Mouse (Mus musculus): ENCODE measurements around the gene Rab22a.
"Not testable (repeated sequence)": the region's sequence is repeated elsewhere in the genome, so short reads cannot be mapped to it uniquely, and the experiment has no call there.

Rab22a gene

GRCm38 (mm10) chr2:173659057-173659925 is at the start of gene Rab22a:
Gene Rab22a (plus strand): TSS chr2:173659760.
- DNase-seq = peak; percentile 97

- no peak for DNase-seq
Observed at GRCm38 (mm10) chr2:173615378-173616081, 44.0 kb upstream of the Rab22a start.

- no peak for DNase-seq
Observed at GRCm38 (mm10) chr2:173616156-173616555, 43.4 kb upstream of the Rab22a start.

- no peak for DNase-seq
Observed at GRCm38 (mm10) chr2:173619132-173619531, 40.4 kb upstream of the Rab22a start.

- DNase-seq = no peak
Observed at GRCm38 (mm10) chr2:173620645-173621044, 38.9 kb upstream of the Rab22a start.

- peak; percentile 33 for DNase-seq
Observed at GRCm38 (mm10) chr2:173622173-173622601, 37.4 kb upstream of the Rab22a start.

- DNase-seq = no peak
Observed at GRCm38 (mm10) chr2:173624667-173625066, 34.9 kb upstream of the Rab22a start.

- DNase-seq = no peak
Observed at GRCm38 (mm10) chr2:173625786-173626185, 33.8 kb upstream of the Rab22a start.

GRCm38 (mm10) chr2:173634106-173634505 is 25.5 kb upstream of the Rab22a start:
- DNase-seq = not testable (repeated sequence)

GRCm38 (mm10) chr2:173641370-173641769 is 18.2 kb upstream of the Rab22a start:
- DNase-seq = no peak

- no peak for DNase-seq
Observed at GRCm38 (mm10) chr2:173642262-173642999, 17.1 kb upstream of the Rab22a start.

GRCm38 (mm10) chr2:173647197-173647911 is 12.2 kb upstream of the Rab22a start:
- DNase-seq = no peak

GRCm38 (mm10) chr2:173649762-173650161 is 9.8 kb upstream of the Rab22a start:
- no peak for DNase-seq

- DNase-seq = no peak
Observed at GRCm38 (mm10) chr2:173653526-173653925, 6.0 kb upstream of the Rab22a start.

GRCm38 (mm10) chr2:173657736-173658135 is 1.8 kb upstream of the Rab22a start:
- no peak for DNase-seq

GRCm38 (mm10) chr2:173658517-173658916 is 1.0 kb upstream of the Rab22a start:
- DNase-seq = no peak

- peak; percentile 12 for DNase-seq
Observed at GRCm38 (mm10) chr2:173659926-173660684, 545 bp downstream of the Rab22a start.

- no peak for DNase-seq
Observed at GRCm38 (mm10) chr2:173662255-173662950, 2.8 kb downstream of the Rab22a start.

- no peak for DNase-seq
Observed at GRCm38 (mm10) chr2:173664736-173665135, 5.2 kb downstream of the Rab22a start.

- no peak for DNase-seq
Observed at GRCm38 (mm10) chr2:173665271-173665670, 5.7 kb downstream of the Rab22a start.

- no peak for DNase-seq
Observed at GRCm38 (mm10) chr2:173666876-173667275, 7.3 kb downstream of the Rab22a start.

Measured in lung, postnatal 10 days (tissue).